Mouse (Mus musculus) cerebellum, adult 11 months (tissue): Measurements from ENCODE around the gene Rfx7.

ENCODE experiments used
- DNase-seq: peaks from one replicate; pipeline ENCODE4 v3.0.0; 2022

Gene Rfx7

DNA sequence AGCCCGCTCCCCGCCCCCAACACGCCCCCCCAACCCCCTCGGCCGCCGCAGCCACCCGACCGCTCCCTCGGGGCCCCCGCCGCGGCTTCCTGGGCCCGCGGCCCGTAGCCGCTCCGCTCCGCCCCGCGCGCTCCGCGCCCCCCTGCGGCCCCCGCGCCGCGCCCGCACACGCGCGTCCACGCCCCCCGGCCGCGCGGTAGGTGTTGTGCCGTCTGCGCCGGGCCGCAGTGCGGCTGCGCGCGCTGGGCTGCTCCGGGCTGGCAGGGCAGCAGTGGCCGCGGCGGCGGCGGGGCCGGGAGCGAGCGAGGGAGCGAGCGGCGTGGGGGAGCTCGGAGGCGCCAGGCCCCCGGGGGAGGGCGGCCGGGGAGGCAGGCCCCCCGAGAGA lies at the start of gene Rfx7:
Gene Rfx7 (plus strand): TSS at position 245 of the 385 bp plus-strand sequence.
- DNase-seq: peak; percentile 79

DNA sequence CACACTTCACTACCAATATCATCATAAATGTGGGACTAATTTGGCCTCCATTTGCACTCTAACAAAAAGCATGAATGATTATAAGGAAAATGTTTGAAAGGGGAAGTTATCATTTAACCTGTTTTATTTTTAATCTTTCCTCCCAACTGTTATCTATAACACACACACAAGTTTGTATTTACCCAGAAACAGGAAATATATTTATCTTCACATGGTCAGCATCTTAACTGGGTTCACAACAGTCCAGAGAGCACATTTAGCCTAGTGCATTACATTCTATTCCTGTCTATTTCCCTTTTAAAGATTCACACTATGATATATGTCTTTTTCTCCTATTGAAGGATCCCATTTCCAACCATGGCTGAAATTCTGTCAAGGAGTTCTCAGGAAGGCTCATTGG lies 43.5 kb upstream of the Rfx7 start:
- no peak for DNase-seq

DNA sequence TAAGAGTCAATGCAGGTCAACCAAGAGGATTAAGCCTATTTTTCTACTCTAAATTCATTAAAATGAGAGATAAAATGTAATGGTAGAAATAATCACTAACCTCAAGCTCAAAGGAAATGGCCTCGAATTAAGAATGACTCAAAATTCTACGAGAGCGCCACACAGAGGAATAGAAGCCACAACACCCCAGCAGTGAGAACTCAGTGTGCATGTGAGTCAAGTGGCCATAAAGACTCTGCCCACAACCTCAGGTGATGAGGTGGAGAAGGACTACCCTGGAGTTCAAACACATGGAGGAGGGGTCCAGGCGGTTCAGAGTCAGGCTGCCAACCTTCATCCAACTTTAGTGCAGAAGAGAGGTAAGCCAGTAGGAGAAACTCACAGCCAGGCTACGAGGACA lies 42.9 kb upstream of the Rfx7 start:
- DNase-seq: no peak

DNA sequence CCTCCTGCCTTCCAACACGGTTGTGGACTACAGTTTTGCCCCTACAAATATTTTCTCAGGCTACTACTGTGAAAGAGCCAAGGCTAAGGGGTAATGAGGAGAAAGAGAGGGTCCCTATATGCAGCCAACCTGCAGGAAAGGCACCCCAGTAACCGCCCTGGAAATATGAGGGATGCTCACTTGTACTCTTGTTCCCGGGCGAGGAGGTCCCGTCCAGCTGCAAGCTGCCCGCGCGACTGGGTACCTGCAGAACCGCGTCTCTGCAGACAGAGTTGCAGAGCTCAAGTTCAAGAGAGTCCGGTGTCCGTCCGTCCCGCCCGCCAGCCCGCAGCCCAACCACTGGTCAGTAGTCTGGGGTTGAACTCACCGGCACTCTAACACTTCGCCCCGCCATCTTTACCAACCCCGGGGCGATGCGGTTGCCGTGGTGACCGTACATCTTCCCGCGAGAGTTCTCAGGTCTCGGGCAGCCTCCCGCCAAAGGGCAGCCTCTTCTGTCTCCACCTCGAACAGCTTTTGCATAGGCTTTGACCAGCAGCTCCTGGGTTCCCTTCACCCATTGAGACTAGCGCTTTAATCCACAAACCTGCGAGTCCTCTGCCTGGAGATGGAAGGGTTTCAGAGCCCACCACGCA lies 40.4 kb upstream of the Rfx7 start:
- DNase-seq: peak; percentile 85

DNA sequence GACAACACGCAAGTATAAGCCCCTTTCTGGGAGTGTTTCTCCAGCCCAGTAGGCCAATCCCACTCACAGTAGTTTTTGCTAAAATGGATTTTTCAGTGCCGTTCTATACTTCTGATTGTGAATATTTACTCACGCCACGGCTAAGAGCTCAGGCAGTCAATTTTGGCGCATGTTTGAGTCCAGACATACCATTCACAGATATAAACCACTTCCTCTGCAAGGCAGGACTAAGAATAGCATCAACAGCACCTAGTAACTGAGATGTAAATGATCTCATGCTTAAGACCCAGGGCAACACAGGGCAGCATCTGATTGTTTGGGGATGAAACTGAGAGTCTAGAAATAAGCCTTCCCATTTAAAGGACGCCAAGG lies 39.9 kb upstream of the Rfx7 start, which contains the start of gene Tex9:
Gene Tex9 (minus strand): TSS at position 19 of the 372 bp plus-strand sequence.
- DNase-seq: no peak

DNA sequence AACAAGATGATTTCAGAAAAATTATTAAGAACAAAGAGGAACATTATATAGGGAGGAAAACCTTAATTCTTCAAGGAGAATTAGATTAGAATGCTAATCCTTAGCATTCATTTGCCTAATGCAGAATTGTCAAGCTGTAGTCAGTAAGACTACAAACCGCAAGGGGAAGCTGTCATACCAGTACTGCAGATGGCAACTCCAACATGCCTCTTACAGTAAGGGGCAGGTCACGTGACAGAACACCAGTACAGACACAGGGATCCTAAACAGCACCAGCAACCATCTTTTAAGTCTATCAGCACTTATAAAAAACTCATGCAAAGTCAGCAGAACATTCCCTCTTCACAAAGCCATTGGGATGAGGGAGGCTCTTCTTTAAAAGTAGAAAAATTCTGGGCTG lies 38.6 kb upstream of the Rfx7 start:
- DNase-seq: no peak

DNA sequence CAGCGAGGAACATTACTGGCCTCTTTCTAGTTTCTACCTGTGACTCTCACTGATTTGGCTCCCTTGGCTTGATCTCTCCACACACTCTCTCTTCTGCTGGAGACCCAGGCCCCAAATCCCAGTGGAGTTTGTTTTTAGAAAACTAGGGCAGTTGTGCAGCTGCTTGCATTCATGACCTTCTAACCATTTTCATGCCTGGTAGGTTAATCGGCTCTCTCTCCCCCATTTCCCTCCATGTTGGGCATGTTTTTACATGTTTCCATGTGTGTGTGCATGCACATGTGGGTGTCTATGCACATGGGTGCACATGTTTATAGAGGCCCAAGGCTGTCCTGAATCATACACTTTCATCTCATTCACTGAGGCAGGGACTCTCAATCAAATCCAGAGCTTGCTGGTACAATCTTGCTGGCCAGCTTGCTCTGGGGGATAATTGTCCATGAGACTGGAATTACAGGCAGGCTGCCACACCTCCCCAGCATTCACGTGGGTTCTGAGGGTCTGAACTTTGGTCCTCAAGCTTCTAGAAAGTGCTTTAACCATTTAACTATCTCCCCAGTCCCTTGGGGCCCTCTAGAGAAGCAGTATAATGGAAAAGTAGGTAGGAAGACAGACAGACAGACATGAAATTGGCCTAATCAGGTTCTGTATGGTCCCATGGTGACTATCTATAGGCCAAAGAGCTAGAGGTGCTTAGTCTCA lies 37.9 kb upstream of the Rfx7 start:
- DNase-seq: no peak

DNA sequence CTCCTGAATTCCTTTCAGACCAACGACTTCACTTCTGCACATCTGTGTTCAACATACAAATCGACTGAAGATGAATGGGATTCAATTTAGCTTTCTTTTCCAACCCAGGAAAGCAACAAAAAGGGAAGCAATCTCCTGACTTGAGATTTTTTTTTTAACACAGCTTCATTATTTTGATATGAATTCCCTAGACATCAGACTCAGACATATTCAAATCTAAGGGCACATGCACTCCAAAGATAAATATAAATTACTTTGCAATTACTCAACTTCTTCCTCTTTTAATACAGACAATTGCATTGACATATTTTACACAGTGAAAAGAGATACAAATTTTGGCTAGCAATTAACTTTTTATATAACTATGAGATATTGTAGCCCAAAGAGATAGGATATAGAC lies 35.3 kb upstream of the Rfx7 start:
- no peak for DNase-seq

DNA sequence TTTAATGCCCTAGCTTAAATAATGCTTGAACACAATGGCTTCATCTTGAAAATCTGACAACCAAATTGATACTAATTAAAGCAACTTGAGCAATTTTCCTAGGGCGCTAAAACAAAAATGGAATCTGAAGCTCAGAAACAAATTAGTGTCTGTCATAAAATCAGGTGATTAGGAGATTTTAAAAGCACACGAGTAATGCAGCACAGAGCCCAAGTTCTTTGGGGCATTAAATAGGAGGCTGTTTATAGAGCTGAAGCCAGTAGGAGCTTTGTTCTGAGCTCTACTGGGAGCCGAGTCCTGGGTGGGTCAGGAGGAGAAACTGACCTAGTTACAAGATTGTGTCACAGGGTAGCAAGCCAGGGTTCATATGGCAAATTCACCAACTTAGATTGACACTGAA lies 34.9 kb upstream of the Rfx7 start:
- no peak for DNase-seq

DNA sequence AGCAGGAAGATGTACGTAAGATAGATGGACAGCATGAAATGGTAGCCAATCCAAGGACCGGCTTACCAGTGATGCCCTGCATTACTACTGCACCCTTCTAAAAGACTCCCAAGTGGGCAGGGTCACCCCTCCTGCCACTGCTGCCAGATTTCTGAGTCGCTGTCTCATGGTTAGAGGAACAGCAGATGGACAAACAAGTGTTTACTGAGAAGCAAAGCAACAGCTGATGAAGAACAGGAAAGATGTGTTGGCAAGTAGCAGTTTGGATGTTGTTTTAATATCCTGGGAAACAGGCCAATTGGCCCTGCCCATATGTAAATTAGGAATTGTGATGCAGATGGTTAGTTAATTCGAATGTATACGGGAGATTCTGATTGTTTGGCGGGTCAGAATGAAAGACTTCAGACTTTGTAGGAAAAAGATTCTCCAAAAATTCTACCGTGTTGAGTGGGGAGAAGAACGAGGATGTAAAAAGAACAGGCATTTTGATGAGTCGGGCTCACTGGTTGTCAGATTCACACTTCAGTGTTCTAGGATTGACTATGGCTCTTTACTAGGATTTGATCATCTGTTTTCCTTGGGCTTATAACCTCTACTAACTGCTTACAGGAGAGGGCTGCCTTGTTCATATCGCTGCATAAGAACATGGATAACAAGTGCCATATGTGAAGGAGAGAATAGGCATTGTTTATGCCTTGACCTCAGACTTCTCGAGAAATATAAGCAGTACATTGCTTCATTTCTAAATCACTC lies 19.6 kb upstream of the Rfx7 start:
- no peak for DNase-seq

DNA sequence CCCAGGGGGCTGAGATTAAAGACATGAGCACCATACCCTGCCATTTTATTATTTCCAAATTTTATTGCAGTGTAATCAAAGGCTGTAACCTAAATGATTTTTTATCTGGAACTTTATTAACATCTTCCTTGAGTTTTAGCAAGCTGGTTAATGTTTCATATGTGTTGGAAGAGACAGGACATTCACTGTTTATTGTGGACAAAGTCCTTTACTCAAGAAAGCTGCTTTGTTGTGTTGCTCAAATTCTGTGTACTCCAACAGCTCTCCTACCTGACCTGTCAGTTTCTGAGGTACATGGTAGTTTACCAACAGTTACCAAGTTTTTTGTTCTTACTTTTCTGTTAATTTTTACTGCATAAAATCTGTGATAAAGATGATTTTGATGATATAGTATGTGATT lies 16.7 kb upstream of the Rfx7 start:
- DNase-seq: no peak

DNA sequence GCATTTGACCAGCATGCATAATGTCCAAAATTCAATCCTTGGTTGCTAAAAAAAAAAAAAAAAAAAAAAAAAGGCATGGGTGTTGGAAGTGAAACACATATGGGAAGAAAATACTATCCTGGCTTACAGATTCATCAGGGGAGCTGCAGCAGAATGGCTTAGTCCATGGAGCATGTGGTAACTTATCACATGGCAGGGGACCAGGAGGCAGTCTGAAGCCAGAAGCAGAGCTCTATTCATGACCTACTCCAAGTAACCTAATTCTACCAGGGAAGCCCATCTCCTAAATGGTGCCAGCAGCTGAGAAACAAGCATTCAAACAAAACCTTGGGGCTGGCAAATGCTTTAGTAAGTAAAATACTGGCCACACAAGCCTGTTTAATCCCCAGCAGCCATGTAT lies 12.8 kb upstream of the Rfx7 start:
- DNase-seq: no peak

DNA sequence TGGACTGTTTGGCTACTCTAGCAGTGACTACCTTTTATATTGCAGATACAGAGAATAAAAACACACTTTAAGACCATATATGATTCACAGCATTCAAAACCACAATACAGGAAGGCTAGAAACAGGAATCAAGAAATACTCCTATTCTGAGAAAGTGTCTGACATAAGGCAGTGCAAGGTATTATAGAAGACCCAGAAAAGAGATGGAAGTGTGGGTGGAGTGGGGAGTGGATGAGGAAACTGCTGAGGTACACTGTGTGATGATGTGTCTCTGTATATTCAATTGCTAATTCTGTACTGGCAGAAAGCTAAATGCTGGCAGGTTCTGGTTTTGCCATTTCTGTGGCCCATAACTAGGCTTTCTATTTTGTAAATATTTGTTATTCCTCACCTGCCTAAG lies 11.2 kb upstream of the Rfx7 start:
- DNase-seq: no peak

DNA sequence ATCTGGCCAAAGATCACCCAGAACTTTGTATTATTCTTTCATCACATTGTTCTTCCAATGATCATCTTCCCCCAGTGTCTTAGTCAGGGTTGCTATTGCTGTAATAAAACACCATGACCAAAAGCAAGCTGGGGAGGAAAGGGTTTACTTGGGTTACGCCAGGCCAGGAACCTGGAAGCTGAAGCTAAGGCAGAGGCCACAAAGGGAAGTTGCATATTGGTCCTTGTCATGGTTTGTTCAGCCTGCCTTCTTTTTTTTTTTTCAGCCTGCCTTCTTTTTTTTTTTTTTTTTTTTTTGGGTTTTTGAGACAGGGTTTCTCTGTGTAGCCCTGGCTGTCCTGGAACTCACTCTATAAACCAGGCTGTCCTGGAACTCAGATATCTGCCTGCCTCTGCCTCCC lies 5.9 kb upstream of the Rfx7 start:
- DNase-seq: no peak

DNA sequence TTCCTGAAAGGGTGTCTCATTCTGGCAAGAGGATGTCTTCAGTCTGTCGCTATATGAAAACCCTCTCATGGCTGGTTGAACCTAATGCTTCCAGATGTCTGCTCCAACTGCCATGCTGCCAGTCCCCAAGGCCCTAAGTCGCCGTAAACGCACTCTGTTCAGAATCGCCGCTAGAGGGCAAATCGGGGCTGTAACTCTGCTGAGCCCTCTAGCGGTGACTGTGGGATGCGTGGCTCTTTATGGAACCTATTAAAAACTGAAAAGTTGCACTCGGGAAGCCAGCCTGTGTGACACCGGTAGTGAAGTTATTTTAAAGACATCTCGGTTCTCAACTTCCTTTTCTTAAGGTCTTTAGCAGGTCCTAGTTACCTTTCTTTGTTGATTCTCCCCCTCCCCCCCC lies 1.8 kb upstream of the Rfx7 start:
- DNase-seq: peak; percentile 79

DNA sequence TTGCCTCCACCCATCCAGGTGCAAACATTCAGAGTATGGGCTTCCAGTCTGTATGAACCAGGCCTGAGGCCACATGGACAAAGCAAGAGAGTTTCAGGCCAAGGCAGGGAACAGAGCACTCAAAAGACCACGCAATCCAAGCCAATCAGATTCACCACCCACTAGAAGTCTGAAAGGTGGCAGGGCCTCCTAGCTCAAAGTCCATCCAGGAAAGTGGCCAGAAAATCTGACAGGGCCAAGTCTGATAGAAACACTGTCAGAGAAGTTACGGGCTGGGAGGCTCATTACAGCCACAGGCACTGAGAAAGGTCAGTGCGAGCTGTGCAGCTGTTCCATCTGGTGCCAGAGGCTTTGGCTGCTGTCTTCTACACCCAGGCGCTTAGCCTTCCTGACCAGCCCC lies 1.2 kb upstream of the Rfx7 start:
- peak; percentile 11 for DNase-seq

DNA sequence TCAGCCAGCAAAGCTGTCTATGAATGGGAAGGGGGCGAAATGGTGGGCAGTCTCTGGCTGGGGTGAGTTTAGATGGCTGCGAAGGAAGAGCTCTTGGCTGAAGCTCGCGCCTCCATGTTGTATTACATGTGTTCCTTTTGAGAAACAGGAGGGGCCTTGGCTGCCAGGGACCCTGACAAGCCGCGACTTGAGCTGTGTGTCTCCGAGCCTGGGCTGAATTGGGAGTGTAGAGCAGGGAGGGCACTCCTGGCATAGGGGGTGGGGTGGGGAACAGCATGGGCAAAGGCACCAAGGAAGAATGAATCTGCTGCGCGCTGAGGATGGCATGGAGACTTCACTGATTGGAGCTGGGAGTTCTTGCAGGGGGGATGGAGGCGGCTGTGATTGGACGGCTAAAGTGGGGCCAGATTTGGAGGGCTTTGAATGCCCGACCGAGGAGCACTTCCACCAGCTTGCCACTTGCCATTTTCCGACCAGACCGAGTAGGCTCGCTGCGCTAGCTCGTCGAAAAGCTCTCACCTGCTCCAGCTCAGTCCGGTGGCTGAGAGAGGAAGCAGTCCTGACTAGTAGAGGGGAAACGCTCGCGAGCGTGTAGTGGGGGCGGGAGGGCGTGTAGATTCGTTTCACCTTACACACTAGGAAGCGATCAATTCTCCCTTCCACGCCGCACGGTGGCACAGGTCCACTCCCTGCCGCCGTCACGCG lies 597 bp upstream of the Rfx7 start:
- DNase-seq: peak; percentile 63

DNA sequence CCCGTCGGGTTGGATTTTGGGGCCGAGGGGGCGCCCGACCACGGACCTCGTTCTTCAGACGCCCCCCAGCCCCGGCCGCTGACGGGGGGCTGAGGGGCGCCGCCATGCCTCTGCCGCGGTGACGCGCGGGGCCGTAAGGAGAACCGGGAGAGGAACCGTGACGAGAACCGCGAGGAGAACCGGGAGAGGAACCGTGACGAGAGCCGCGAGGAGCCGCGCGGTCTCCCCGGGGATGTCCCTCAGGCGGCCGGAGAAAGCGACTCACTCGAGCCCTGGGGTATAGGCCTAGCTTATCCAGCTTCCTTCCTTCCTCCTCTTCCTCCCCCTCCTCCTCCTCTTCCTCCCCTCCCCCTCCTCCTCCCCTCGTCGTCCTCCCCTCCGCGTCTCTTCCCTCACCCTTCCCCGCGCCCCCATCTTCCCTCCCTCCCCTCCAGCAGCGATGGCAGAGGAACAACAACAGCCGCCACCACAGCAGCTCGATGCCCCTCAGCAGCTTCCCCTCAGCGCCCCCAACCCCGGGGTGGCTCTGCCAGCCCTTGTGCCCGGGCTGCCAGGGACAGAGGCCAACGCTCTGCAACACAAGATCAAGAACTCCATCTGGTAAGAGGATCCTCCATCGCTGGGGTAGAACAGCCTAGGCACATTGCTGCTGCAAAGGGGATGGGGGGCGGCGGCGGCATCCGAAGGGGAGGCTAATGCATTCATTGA lies 495 bp downstream of the Rfx7 start:
- DNase-seq: peak; percentile 59

DNA sequence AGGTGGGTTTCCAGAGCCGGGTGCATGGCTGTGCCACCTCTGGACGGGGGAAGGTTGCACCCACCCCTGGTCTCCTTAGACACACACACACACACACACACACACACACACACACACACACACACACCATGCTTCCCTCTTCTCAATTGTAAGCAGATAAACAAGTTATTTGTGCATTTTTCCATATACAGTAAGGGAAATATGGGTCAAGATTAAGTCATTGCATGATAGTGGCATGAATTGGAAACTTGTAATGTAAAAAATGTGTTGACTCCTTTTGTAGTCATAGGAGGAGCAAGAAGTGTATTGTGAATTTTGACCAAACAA lies 1.0 kb downstream of the Rfx7 start:
- no peak for DNase-seq

DNA sequence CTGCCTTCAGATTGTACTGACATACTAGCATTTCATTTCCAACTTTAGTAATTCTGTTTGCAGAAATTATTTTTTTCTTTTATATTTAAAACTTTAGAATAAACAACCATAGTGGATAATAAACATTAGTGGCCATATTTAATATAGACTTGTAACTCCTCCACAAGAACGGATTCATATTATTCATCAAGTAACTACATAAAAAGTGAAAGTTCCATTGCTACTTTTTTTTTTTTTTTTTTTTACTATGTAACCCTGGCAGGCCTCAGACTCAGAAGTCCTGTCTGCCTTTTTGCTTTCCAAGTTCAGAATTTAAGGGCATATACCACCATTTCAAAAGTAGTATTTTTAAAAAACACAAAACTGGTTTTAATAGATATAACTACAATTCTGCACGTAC lies 2.9 kb downstream of the Rfx7 start:
- no peak for DNase-seq

DNA sequence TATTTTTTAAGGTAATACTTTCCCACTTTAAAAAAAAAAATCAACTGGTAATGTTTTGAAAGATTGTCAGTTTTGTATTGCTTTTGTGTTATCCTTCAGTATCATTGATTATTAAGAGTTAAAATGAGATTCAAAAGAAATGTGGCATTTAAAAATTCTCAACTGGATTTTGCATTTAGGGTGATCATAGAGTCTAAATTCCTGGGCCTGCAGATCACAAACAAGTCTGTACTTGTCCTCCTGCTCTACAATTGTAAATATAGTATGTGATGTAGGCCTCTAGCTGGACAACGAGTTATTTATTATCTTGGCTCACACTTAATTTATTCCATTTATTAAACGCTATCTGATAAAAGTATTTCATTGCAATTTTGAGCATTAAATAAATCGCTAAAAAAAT lies 3.4 kb downstream of the Rfx7 start:
- no peak for DNase-seq

DNA sequence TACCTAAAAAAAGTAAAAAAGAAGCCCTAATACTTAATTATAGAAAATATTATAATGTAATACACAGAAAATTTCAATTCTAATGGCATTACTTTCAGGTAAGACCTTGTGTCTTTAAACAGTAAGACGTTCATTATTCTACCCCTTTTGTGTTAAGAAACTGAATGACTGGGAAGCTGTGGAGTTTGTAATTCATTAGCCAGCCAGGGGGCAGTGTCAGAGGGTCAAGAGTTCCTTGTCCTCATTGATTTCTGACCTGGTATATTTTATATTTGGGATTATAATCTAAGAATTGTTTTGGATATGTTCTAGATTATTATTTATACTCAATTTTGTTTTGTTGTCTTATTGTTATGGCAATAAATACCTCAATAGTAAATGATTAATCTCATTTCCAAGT lies 5.0 kb downstream of the Rfx7 start:
- DNase-seq: no peak

DNA sequence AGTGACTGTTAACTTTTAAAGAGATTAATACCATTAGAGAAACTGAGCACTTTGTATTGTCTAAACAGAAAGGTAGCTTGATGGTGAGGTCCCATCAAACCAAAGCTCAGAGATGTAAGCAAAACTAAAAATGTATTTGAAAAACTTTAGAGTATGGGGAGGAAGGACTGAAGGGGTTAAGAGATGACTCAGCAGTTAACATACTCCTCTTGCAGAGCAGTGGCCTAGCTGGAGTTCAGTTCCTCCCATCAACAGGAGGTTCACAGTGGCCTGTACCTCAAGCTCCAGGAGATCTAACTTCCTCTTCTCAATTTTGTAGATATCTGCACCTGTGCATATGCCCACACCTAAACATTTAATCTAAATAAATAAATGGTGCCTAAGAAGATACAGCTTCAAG lies 11.6 kb downstream of the Rfx7 start:
- no peak for DNase-seq
